Mouse (Mus musculus) retina, postnatal 7 days (tissue): ENCODE results near the gene Bcl6.
A peak's percentile ranks its signal among the peaks of the same experiment; 100 is the strongest.

Experiments
- DNase-seq: peaks from one replicate; pipeline ENCODE4 v3.0.0-alpha.2; 2012; ENCODE audit warnings: low read depth, low spot score

Bcl6 gene

DNA sequence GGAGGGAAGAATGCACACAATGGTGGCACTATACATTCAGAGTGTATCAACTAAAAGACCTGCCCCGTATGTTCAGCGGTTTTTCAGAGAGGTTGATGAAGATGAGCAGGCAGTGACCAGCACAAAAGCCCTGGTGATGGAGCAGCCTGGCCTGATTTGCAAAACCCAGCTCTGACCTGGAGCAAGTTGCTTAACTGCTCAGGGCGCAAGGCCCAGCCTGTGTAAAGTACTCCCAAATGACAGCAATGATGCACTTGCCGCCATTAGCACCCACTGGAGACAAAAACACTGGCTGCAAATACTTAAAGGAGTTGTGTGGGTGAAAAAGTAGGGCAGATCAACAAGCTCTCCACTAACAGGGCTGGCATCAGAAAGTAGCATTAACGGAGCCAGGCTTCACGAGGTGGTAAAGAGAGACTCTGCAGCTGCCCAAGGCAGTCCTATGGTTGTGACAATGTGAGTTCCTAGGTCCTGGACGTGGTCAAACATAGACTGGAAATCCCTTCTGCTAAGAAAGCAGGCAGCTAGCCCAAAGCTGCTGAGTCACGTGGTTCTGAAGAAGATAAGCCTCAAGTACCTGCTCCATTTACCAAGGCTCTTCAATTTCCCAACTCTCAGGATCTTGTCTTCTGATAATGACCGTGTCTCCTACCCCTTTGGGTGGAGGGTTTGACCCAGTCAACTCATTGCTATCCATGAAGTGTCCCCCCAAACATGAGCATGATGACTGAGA is 14.9 kb downstream of the Bcl6 start:
- no peak for DNase-seq

DNA sequence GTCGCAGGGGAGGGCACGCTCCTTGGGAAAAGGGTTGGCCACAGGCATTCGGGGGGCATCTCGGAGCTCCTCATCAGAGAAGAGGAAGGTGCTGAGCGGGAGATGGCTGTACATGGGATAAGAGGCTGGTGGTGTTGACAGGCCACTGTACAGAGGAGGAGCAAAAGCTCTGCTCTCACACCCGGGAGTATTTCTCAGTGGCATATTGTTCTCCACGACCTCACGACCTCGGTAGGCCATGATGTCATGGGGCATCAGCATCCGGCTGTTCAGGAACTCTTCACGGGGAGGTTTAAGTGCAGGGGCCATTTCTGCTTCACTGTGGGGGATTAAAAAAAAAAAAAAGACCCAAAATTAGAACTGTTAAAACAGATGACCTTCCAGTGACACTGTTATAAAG is 15.8 kb downstream of the Bcl6 start:
- no peak for DNase-seq

DNA sequence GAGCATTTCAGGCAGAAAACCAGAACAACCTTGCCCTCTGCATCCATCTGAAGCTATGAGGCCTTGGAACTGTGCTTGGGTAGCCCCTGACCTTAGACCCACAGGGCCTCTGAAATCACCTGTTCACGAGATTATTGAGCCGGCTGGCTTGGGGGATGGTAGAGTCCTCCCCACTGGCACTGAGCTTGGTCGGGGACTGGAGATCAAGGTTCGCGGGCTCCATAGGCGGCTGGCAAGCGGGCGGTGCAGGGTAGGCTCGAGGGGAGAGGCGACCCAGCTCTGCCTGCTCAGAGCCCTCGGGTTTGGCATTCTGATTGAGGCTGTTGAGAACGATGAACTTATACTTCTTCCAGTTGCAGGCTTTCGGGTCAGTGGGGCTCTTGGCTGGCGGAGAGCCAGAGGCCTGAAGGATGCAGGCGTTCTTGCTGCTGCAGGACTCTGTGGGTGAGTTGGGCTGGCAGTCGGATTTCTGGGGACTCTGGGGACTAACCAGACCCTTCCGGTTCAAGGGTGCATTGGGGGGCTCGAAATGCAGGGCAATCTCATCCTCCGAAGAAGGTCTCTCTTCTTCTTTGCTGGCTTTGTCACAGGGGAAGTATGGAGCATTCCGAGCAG is 16.4 kb downstream of the Bcl6 start:
- DNase-seq, result no peak

DNA sequence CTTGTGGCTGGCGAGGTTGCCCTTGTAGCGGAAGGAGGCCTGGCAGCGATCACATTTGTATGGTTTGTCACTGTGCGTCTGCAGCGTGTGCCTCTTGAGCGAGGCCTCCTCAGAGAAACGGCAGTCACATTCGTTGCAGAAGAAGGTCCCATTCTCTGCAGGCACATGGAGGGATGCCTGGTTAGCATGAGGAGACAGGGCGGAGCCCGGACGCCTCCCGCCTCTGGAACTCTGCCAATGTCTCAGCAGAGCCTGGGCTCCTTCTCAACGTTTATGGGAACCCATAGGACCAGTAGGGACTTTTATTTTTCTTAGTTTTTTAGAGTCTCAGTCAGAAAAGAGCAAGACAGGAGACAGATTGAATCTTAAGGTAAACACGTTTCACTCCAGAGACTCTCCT is 18.7 kb downstream of the Bcl6 start:
- DNase-seq, result no peak

DNA sequence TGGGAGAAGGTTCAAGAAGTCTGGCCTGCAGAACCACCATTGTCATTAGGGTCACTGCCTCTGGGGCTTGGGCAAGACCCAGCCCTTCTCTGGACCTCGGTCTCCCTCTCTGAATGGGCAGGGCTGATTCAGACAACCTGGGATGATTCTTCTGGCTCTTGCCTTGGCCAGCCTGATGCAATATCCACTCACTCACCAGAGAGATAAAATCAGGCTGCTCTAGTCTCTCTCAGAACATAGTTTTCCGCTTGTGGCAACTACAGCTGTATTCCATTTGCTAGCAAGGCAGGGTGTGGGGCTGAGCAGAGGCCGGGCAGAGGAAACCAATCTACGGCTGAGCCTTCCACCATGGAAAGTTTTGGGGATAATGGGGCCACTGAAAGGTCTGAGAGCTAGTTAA is 19.8 kb downstream of the Bcl6 start:
- no peak for DNase-seq

DNA sequence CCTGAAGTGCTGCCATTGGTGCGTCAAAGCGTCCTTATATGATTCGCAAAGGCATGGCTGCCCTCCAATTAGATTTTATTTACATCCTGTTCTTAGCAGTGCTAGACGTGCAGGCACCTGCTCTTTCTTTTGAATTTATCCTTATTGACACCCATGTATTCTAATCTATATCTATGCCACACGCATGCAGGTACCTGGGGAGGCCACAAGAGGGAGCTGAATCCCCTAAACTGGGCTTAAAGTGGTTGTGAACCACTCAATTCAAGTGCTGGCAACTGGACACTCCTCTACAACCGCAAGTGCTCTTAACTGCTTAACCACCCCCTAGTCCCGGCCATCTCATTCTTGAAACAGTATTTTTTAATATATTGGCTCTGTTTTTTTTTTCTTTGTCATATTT is 21.4 kb downstream of the Bcl6 start:
- DNase-seq, result no peak

DNA sequence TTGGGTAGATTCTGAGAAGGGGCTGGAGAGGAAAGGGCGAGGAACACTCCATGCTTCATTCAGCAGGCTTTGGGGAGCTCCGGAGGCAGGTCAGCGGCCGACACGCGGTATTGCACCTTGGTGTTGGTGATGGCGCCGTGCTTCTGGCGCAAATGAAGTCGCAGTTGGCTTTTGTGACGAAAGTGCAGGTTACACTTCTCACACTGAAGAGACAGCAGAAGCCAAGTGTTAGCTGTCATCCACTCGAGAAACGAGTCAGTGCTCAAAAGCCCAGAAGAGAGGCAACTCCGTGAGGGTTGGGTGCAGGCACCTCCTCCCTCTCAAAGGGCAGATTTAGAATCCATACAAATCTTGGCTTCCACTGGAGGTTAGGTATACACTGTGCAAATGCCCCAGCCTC is 22.6 kb downstream of the Bcl6 start:
- DNase-seq, result no peak

DNA sequence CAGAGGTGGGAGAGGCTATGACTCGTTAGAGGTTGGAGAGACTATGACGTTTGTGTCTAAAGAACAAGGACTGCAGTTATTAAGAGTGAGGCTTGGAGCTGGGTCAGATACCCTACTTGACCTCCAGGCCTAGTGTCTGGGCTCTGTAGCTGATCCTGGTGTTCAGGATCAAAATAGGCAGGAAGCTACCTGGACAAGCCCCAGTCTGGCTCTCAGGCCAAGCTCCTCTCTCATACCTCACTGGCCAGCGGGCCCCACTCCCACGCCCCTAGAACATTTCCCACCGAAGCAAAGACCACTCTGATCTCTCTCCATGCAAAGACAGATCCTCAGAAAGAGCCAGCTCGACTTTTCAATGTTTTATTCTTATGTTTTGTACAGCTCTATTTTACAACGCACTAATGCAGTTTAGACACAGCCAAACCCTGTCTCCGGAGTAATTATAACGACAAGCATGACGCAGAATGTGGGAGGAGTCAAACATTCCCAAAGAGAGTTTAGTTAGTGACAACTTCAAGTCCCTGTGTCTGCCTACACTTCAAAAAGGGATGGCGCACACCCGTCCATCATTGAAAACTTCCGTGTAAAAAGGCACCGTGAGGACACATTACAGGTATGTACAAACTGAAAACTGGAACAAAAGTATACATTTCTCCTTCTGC is 23.8 kb downstream of the Bcl6 start:
- no peak for DNase-seq

DNA sequence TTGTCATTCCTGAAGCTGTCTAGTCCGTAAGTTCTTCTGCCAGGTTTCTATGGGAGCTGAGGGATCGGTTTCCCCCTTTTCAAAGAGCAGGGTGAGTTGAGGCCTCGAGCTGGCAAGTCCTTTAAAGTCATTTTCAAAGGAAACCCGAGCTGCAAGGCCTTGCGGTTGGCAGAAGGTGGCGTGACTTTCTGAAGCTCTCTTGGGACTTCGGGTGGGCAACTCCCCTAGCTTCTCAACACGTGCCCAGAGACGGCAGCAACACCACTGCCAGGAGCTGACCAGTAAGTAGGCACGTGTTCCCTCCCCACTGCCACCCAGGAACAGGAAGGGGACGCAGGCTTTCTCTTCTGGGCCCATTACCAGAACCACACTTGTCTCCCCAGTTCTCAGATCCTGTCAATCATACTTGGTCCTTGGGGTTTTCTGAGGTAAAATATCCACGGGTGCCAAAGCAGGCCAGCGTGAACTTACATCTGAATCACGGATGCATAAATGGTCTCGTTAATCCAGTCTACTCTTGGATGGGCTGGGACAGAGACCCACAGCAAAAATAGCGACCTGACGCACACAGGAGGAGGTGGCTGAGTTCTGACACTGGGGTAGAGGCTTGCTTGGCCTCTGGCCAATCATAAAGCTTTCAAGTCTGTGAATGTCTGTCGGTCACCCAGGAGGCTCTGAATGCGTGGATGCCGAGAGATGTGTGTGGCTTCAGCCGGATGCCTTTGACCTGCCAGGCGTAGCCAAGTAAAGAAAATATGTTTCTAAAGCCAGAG is 24.6 kb downstream of the Bcl6 start:
- DNase-seq, result no peak

DNA sequence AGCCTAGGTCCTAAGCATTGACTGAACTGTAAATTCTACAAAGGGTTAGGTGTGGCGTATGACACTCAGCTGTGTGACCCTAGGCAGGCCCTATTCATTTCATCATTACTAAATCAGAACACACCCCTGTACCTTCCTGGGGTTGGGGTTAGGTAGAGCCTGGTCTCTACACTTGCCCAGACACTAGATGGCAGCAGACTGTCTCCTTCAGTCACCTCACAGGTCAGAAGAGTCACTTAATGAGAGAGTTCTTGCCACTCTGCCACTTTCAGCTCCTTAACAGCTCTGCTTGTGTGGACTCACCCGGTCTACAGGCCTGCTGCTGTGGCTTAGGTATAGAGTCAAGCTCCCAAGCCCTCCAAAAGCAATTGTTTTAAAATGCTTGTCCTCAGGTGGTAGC is 26.3 kb downstream of the Bcl6 start:
- no peak for DNase-seq

DNA sequence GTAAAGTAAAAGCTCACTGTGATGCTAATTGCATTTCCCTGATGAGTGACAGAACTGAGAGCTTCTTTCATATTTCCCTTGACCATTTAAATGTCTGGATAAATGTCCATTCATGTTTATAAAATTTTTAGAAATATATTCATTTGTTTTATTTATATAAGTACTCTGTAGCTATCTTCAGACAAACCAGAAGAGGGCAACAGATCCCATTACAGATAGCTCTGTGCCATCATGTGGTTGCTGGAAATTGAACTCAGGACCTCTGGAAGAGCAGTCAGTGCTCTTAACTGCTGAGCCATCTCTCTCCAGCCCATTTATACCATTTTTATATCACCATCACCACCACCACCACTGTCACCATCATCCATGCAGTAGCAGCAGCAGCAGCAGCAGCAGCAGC is 29.7 kb downstream of the Bcl6 start:
- DNase-seq, result no peak

DNA sequence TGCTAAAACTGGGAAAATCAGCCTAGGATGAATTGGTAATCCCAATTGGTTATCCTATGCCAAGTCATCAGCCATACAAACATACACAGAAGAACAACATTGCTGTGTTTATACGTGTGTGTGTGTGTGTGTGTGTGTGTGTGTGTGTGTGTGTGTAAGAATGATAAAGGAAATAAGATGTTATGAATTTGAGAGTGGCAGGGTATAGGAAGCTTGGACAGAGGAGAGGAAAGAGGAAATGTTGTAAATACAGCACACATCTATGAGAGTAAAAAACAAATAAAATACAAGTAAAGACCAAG is 34.7 kb downstream of the Bcl6 start:
- DNase-seq, result no peak

DNA sequence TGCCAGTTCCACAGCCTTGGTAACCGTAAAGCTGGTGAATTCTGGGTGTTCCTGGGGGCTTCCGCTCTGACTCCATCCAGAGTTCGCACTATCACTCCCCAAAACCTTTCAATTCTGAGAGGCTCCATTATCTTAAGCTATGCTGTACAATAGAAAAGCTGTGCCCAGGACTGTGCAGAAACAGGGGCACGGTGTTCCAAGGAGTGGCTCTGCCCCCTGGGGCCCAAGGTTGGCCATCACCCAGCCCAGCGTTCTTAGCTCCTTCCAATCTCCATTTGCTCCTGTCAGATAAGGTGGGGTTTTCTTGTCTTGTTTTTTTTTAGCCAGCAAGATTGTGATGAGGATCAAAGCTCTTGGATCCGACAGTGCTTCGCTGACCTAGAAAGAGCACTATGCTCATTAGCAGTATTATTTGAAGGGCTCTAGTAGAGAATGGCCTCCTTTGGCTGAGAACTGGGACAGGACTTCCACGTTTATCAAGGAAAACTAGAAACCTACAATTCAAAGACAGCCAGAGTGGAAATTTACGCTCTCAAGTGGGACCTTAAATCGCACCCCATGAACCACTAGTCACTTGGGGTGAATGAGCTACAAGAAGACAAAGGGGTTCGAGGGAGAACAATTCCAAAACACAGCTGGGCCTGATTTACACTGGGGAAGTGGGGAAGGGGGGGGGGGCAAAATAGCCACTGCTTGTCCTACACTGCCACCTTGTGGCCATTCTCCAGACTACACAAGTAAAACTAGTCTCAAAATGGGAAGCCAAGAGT is 35.3 kb downstream of the Bcl6 start:
- peak; percentile 50 for DNase-seq

DNA sequence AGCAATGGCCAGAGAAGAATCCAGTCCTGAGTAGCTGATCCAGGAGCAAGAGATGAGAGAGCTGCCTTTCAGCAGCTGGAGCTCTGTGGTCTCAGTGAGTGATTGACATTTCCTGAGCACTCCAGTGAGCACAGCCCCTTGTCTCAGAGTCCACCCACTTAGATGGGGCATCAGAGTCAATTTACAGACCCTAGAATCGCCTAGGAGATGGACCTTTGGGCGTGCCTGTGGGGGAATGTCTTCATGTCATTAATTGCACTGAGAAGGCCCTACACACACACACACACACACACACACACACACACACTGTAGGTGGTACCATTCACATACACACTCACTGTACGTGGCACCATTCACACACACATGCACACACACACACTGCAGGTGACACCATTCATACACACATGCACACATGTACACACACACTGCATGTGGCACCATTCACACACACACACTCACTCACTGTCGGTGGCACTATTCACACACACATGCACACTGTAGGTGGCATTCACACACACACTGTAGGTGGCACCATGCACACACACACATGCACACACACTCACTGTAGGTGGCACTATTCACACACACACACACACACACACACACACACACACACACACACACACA is 36.4 kb downstream of the Bcl6 start:
- DNase-seq, result no peak

DNA sequence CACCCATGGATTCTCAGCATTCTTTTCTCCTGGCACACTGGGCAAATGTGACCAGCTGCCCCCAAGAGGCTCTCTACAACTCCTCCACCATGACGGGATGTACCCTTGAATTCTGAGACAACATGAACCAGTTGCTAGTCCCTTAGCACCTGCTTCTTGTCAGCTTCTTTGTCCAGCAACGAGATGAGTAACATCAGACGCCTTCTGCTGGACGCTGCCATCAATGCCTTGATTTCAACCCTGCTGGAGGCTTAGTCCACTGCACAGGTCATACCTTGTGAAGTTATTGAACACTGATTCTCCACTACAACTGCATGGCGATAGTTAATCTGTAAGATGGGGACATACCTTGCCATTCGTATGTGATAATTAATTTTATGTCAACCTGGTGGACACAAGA is 41.0 kb downstream of the Bcl6 start:
- no peak for DNase-seq

DNA sequence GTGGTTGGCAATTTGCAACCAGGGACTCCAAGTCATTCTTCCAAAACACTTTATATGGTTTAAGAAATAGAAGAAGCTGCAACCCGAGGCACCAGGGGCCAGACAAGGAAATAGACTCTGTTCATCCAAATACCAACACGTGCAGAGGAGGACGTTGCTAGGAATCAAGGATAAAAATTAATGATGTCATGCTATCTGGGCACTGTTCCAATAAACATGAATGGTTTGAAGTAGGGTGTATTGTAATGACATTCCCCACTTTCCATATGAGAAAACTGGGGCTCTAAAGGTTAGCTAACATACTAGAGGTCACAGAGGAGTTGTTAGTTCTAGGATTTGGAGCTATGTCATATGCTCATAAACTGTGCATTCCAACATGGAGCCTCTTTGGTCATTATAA is 43.9 kb downstream of the Bcl6 start:
- no peak for DNase-seq

DNA sequence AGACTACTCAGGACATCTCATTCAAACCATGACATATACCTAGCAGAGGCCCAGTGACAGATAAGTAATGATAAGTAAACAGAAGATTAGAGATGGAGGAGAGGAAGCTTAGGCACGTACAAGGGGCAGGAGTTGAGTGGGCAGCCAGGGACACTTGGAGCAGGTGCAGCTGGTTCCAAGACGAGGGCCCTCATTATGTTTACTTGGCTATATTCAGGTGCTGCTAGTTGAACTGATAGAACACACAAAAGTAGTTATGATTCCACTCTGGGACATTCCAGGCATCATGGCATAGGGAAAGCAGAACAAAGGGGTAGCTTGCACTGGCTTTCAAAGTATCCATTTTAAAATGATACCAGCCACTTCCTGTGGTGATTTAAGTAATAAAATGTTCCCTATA is 54.3 kb downstream of the Bcl6 start:
- DNase-seq, result no peak

DNA sequence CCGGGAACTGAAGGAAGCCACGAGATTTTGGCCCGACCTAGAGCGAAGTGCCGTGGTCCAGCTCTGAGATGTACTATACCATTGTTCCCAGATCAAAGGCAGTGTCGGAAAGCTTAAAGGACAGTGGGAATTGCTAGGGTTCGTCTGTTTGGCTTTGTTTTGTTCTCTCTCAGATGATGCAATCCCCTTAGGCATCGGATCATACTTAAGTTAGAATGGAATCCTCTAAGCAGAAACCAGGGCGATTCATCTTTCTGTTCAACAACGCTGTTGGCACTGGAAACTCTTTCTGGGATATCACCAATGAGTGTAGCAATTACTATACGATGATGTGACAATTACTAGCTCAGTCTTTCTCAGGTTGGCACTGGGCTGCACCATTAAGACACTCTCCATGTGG is 56.4 kb downstream of the Bcl6 start, which contains the start of gene Rtp2:
Rtp2 (minus strand) TSS at position 101 of the 400 bp plus-strand sequence.
- no peak for DNase-seq

DNA sequence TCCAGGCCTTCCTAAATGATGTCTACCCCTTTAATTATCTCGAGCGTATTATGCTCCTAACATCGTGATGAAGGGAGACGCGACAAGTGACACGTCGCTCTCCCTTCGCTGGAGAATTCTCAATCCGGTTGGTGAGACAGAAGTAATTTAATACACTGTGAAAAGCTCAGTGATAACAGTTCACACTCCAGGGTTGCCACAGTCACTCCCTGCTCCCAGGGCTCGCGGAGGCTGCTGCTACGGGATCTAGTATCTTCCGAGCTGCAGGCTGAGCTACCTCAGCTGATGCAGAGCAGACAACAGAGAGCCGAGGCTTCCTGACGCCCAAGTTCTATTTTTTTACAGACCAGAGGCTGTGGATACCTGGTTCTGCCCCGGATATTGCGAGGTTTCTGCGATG is 57.4 kb downstream of the Bcl6 start:
- DNase-seq, result no peak

DNA sequence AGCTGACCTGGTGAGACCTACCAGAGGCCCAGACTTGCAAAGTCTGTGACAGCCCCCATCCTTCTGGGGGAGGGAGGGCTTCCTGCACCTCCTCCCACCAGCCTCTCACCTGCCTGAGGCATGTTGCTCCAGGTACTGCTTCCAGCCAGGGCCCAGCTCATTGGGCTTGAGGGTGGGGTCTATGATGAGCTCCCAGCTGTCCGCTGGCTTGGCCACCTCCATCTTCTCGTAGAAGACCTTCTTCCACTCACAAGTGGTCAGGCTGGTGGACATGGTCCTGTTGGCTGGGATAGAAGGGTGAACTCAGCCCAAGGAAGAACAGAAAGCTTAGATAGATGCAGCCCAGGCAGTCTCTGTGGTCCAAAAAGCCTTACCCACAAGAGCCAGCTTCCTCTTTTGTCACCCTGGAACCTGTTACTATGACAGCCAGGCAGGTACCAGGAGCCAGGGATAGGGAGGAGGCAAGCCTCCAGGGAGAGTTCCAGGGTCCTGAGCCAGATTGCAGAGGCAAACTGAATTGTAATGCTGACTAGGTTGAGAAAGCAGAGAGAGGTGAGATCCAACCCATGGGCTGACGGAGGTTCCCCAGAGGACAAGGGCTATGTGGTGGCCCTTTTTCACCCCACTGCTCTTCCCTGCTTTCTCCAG is 58.1 kb downstream of the Bcl6 start:
- no peak for DNase-seq
